Mouse (Mus musculus) embryonic facial prominence, embryonic 11.5 days (tissue): Measurements from ENCODE around the gene Mcam. TPM values are rescaled to one million over a fixed set of nuclear protein-coding genes. Genes with fewer than 3 reads are reported as not detected.

Experiments
- ATAC-seq: fragments of 200-750 bp; cut with Nextera tagmentation; replicated peaks from 2 replicates; pipeline ENCODE4 v1.8.0; 2017; ENCODE audit warnings: low read depth; ENCODE audit not compliant: insufficient number of reproducible peaks, low FRiP score, low TSS enrichment
- DNase-seq: peaks from one replicate; pipeline ENCODE4 v3.0.0-alpha.2; 2015; ENCODE audit warnings: low spot score
- H3K27ac ChIP-seq: fragments of 300-500 bp; sonication (generic); replicated peaks from 2 replicates; pipeline ENCODE4 v1.5.1; 2014; ENCODE audit warnings: mild to moderate bottlenecking, low read depth, low read length, control low read depth
- H3K27me3 ChIP-seq: fragments of 300-500 bp; sonication (generic); 2 replicates; pipeline ENCODE4 v1.6.1; 2014; ENCODE audit warnings: mild to moderate bottlenecking, low read length, moderate library complexity, mixed read lengths; ENCODE audit not compliant: control insufficient read depth, insufficient read depth
- H3K36me3 ChIP-seq: fragments of 300-500 bp; sonication (generic); replicated peaks from 2 replicates; pipeline ENCODE4 v1.6.1; 2014; ENCODE audit warnings: low read depth, mild to moderate bottlenecking, low read length, moderate library complexity, mixed read lengths; ENCODE audit not compliant: control insufficient read depth, insufficient read depth
- H3K4me1 ChIP-seq: fragments of 300-500 bp; sonication (generic); 2 replicates; pipeline ENCODE4 v1.6.1; 2014; ENCODE audit warnings: low read length, mixed read lengths; ENCODE audit not compliant: control insufficient read depth, insufficient read depth
- H3K4me2 ChIP-seq: fragments of 300-500 bp; sonication (generic); 2 replicates; pipeline ENCODE4 v1.6.1; 2014; ENCODE audit warnings: low read depth, mild to moderate bottlenecking, control low read depth, low read length, moderate library complexity
- H3K4me3 ChIP-seq: fragments of 300-500 bp; sonication (generic); 2 replicates; pipeline ENCODE4 v1.5.1; 2014; ENCODE audit warnings: low read depth, low read length, control low read depth
- H3K9ac ChIP-seq: fragments of 300-500 bp; sonication (generic); replicated peaks from 2 replicates; pipeline ENCODE4 v1.6.1; 2014; ENCODE audit warnings: mild to moderate bottlenecking, control low read depth, low read length
- H3K9me3 ChIP-seq: fragments of 300-500 bp; sonication (generic); replicated peaks from 2 replicates; pipeline ENCODE4 v1.6.1; 2016; ENCODE audit warnings: mild to moderate bottlenecking, low read length, inconsistent platforms, mixed read lengths; ENCODE audit not compliant: control insufficient read depth
- WGBS: fragments of 180-500 bp; shearing (Covaris S2); extraction: QIAGEN DNeasy Blood & Tissue Kit; methylation state at CpG from one replicate; pipeline ENCODE4 v1.1.7; 2014; 5-methylcytosine and 5-hydroxymethylcytosine counted together
- polyA plus RNA-seq: library from polyadenylated mRNA; unstranded; fragments of >200 nt; fragmentation: Nextera tagmentation; extraction: Ambion mirVana; gene quantifications from 2 replicates; pipeline ENCODE4 v1.2.1, GENCODE M21; 2014

Gene Mcam
- polyA plus RNA-seq, 1 experiment from 2014 or later = 20.1 TPM

GRCm38 (mm10) chr9:44134851-44135730 is 822 bp downstream of the Mcam start:
- no peak for ATAC-seq
- no peaks in the 10 kb centered on the region for H3K36me3 ChIP-seq
- peaks cover 25% of the 10 kb centered on the region for H3K27me3 ChIP-seq
- H3K4me3 ChIP-seq = peak overlapping the region; percentile 58
- peak; percentile 18 for DNase-seq
- peak overlapping the region; percentile 90 for H3K4me2 ChIP-seq
- 3% methylated on average over 49 of the region's 49 CpGs for WGBS
- peaks cover 8% of the 10 kb centered on the region for H3K4me1 ChIP-seq
- H3K9ac ChIP-seq = peak overlapping the region; percentile 60
- no peaks in the 10 kb centered on the region for H3K9me3 ChIP-seq
- H3K27ac ChIP-seq = no peak overlapping the region

- ATAC-seq (no peak), DNase-seq (no peak)
- peak overlapping the region; percentile 58 for H3K4me3 ChIP-seq
- no peaks in the 10 kb centered on the region for H3K36me3 ChIP-seq
- 57% methylated on average over 7 of the region's 7 CpGs for WGBS
- H3K27ac ChIP-seq = no peak overlapping the region
- H3K4me2 ChIP-seq = peak overlapping the region; percentile 90
- H3K9me3 ChIP-seq = no peaks in the 10 kb centered on the region
- H3K27me3 ChIP-seq = peaks cover 25% of the 10 kb centered on the region
- peak overlapping the region; percentile 60 for H3K9ac ChIP-seq
- H3K4me1 ChIP-seq = peaks cover 5% of the 10 kb centered on the region
Observed at GRCm38 (mm10) chr9:44135731-44136411, 1.6 kb downstream of the Mcam start.

DNA sequence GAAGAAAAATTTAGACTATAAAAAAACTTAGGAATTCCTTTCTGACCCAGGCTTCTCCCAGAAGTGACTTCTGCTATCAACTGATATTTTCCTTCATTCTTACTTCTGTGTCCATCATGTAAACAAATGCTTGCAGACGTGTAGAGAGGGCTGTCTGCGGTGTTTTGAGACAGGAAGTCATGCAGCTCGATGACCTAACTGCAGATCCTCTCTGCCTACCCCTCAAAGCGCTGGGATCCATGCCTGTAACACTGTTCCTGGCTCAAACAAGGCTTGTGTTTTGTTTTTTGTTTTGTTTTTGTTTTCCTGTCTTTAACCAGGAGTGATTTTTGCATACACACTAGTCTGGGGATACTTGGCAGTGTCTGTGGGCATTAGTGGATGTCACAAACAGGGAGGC is 3.6 kb downstream of the Mcam start:
- DNase-seq (no peak), ATAC-seq (no peak)
- no peak overlapping the region for H3K4me2 ChIP-seq
- no peaks in the 10 kb centered on the region for H3K36me3 ChIP-seq
- WGBS = 66% methylated on average over 4 of the region's 4 CpGs
- H3K27ac ChIP-seq = no peak overlapping the region
- H3K4me1 ChIP-seq = peaks cover 5% of the 10 kb centered on the region
- H3K27me3 ChIP-seq = peaks cover 25% of the 10 kb centered on the region
- no peak overlapping the region for H3K4me3 ChIP-seq
- no peaks in the 10 kb centered on the region for H3K9me3 ChIP-seq
- no peak overlapping the region for H3K9ac ChIP-seq

DNA sequence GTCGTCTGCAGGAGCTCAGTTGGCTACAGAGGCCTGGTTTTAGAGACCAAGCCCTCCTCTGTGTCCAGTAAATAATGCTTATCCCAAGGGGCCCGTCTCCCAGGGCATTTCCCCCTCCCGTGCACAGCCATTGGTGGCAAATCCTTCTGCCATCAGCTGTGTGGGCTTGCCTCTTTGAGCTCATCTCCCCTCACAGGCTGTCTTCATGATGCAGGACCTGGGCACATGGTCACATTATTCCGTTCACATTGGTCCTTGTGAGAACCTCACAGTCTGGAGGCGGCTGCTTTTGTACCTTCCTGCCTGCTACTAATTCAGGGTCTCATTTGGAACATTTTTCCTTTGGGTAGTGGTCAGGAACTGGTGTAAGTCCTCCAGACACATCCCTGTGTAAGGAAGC is 7.7 kb downstream of the Mcam start:
- H3K9me3 ChIP-seq = no peaks in the 10 kb centered on the region
- no peaks in the 10 kb centered on the region for H3K4me1 ChIP-seq
- H3K4me3 ChIP-seq = no peak overlapping the region
- H3K4me2 ChIP-seq = no peak overlapping the region
- DNase-seq = no peak
- no peak overlapping the region for H3K27ac ChIP-seq
- H3K27me3 ChIP-seq = no peaks in the 10 kb centered on the region
- no peaks in the 10 kb centered on the region; the same call in 1 of the 2 replicates for H3K36me3 ChIP-seq
- H3K9ac ChIP-seq = no peak overlapping the region
- 73% methylated on average over 5 of the region's 5 CpGs for WGBS
- ATAC-seq = no peak

DNA sequence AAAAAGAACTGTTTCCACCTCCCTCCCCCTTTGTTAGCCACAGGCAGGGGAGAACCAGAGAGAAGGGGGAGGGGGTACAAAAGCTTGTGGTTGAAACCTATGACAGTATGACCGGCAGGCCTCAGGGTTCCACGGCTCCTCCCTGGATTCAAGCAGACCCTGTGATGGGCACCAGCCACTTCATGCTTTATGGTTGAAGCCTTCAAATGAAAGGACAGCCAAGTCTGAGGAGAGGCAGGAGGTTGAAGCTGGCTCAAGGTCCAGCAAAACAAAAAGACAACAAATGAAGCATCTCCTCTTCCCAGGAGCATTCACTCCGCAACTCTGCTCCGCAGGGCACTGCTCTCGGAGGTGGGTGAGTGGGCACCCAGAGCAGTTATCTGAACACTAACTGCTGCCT is 9.2 kb downstream of the Mcam start:
- Histone ChIP-seq H3K36me3 (no peaks in the 10 kb centered on the region; the same call in 1 of the 2 replicates), H3K9me3 (no peaks in the 10 kb centered on the region), H3K4me1 (no peaks in the 10 kb centered on the region), H3K27ac (no peak overlapping the region), H3K9ac (no peak overlapping the region), H3K27me3 (no peaks in the 10 kb centered on the region), H3K4me3 (no peak overlapping the region), H3K4me2 (no peak overlapping the region)
- no peak for DNase-seq
- WGBS = 80% methylated on average over 5 of the region's 5 CpGs
- ATAC-seq = no peak

DNA sequence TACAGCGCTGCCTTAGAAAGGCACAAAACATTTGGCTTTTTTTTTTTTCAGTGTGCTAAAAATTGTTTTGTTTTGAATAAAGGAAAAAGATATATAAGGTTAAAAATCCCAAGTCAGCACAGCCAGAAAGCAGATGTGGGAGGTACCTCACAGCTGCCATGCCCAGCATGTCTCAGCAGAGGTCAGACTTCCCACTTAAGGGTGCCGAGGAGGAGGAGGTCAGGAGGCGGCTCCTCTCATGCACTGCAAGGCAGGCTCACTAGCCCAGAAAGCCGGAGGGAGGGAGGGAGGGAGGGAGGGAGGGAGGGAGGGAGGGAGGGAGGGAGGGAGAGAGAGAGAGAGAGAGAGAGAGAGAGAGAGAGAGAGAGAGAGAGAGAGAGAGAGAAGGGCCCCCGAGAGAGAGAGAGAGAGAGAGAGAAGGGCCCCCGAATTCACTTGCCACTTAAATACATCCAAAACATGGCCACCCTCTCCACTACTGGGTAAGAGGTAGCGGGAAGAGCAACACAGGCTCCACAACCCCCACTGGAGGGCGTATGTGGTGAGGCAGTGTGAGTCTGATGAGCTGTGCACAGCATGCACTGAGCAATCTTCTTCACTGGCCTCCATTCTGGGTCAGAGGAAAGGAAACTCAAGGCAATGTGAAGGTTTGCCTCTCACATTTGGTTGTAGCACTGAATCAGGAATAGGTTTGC is 9.9 kb downstream of the Mcam start:
- WGBS = 29% methylated on average over 7 of the region's 8 CpGs
- Histone ChIP-seq H3K4me2 (no peak overlapping the region), H3K9me3 (no peaks in the 10 kb centered on the region), H3K27ac (no peak overlapping the region), H3K4me3 (no peak overlapping the region), H3K4me1 (no peaks in the 10 kb centered on the region), H3K36me3 (no peaks in the 10 kb centered on the region; the same call in 1 of the 2 replicates), H3K9ac (no peak overlapping the region), H3K27me3 (no peaks in the 10 kb centered on the region)
- DNase-seq = peak; percentile 24
- ATAC-seq = no peak

GRCm38 (mm10) chr9:44144718-44145060 is 10.4 kb downstream of the Mcam start:
- H3K27ac ChIP-seq = no peak overlapping the region
- no peaks in the 10 kb centered on the region for H3K9me3 ChIP-seq
- H3K36me3 ChIP-seq = no peaks in the 10 kb centered on the region; the same call in 1 of the 2 replicates
- DNase-seq (no peak), ATAC-seq (no peak)
- no peaks in the 10 kb centered on the region for H3K4me1 ChIP-seq
- H3K9ac ChIP-seq = no peak overlapping the region
- no peak overlapping the region for H3K4me2 ChIP-seq
- no peak overlapping the region for H3K4me3 ChIP-seq
- H3K27me3 ChIP-seq = no peaks in the 10 kb centered on the region
